Mouse (Mus musculus): ENCODE measurements around the gene Vmac. TPM values are rescaled to one million over a fixed set of nuclear protein-coding genes. Genes with fewer than 3 reads are reported as not detected.

Gene Vmac
- polyA plus RNA-seq, 1 experiment from 2014 or later = 13.1 TPM

DNA sequence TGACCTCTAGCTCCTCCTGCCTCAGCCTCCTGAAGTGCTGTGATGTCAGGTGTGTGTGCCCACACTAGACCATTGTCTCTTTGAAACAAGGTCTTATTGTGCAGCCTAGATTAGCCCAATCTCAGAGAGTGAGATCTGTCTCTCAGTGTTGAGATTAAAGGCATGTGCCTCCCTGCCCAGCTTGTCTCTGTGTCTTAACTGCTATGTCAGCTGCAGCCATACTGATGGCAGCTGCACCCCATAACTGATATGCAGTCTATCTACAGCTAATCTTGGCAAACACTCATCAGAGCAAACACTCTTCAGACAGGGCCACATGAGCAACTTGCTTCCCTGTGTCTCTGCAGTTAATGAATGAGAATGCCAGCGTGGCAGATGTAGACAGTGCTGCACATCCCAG is 11.3 kb downstream of the Vmac start:
- no peak overlapping the region for H3K27ac ChIP-seq (ENCODE audit: low read depth, low read length)
- H3K4me1 ChIP-seq (ENCODE audit: control insufficient read depth, insufficient read depth, low read length) = no peaks in the 10 kb centered on the region
- H3K36me3 ChIP-seq (ENCODE audit: control insufficient read depth, insufficient read depth, low read length) = peaks cover 69% of the 10 kb centered on the region
- H3K9ac ChIP-seq (ENCODE audit: low read length) = no peak overlapping the region
- no peak overlapping the region for H3K4me3 ChIP-seq (ENCODE audit: low read depth, low read length)
- no peak overlapping the region for H3K4me2 ChIP-seq
- no peaks in the 10 kb centered on the region for H3K27me3 ChIP-seq (ENCODE audit: control insufficient read depth, insufficient read depth, low read length)
- no peaks in the 10 kb centered on the region for H3K9me3 ChIP-seq (ENCODE audit: control insufficient read depth, low read length)
- 87% methylated on average over 1 of the region's 1 CpGs for WGBS
- ATAC-seq (ENCODE audit: low FRiP score) = no peak
- no peak for DNase-seq (ENCODE audit: low spot score, missing footprints)

DNA sequence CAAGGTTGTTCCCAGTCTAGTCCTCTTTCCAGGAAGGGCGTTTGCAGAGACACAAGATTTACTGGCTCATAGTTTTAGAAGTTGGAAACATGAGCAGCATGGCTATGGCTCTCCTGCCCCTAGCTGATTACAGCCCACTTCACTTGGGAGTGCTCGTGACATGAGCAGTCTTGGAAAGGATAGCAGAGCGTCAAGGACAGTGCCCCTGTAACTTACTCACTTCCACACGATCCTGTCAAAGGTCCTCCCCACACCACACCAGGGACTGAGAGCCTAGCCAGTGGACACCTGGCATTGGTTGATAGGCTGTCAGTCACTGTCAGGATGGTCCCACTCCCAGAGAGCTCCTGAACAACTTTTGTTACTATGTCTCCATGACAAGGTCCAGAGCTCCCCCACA is 14.8 kb downstream of the Vmac start:
- Histone ChIP-seq H3K9me3 (ENCODE audit: control insufficient read depth, low read length) (no peaks in the 10 kb centered on the region), H3K4me3 (ENCODE audit: low read depth, low read length) (no peak overlapping the region), H3K9ac (ENCODE audit: low read length) (no peak overlapping the region), H3K36me3 (ENCODE audit: control insufficient read depth, insufficient read depth, low read length) (peaks cover 60% of the 10 kb centered on the region), H3K27me3 (ENCODE audit: control insufficient read depth, insufficient read depth, low read length) (no peaks in the 10 kb centered on the region), H3K4me1 (ENCODE audit: control insufficient read depth, insufficient read depth, low read length) (no peaks in the 10 kb centered on the region), H3K27ac (ENCODE audit: low read depth, low read length) (no peak overlapping the region), H3K4me2 (no peak overlapping the region)
- ATAC-seq (ENCODE audit: low FRiP score) (no peak), DNase-seq (ENCODE audit: low spot score, missing footprints) (no peak)
- WGBS = 87% methylated on average over 4 of the region's 4 CpGs

DNA sequence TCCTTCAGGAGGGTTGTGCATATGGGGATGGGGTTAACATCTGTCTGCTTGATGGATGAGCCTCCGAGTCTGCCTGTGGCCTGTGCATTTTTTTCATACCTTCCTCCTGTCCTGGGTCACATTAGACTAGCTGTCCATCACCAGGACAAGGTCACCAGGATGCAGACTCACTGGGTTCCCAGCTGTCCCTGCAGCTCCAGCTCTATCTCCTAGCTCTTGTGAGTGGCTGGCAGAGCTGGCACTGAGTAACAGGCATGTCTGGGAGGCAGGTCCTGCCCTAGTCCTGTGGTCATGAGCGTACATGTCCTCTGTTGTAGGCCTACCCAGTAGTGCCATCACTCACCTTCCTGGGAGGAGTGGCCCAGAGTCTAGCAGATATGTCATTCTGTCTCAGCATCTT is 17.4 kb downstream of the Vmac start:
- no peak for ATAC-seq (ENCODE audit: low FRiP score)
- WGBS = 94% methylated on average over 2 of the region's 2 CpGs

DNA sequence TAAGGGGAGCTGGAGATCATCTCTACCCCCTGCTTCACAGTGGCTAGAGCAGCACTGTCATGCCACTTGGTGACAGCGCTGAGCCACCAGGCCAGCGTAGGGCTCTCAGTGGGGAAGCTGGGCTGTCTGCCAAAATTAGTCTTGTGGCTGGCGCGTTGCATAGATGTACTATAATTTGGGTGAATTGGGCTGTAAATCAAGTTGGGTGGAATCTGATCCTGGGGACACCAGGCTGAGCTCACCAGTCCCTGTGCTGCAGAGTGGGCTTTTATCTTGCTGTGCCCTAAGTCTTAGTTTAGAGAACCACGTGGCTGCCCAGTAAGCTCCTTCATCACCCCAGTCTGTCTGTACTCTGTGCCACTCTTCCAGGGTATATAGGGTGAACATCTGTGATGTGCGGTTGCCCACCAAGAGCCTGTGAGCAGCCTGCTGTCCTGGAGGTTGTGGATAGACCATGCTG is 23.9 kb downstream of the Vmac start:
- no peaks in the 10 kb centered on the region for H3K4me1 ChIP-seq (ENCODE audit: control insufficient read depth, insufficient read depth, low read length)
- H3K9me3 ChIP-seq (ENCODE audit: control insufficient read depth, low read length) = no peaks in the 10 kb centered on the region
- H3K36me3 ChIP-seq (ENCODE audit: control insufficient read depth, insufficient read depth, low read length) = peaks cover 23% of the 10 kb centered on the region; the same call in 1 of the 2 replicates
- no peak overlapping the region for H3K9ac ChIP-seq (ENCODE audit: low read length)
- H3K27ac ChIP-seq (ENCODE audit: low read depth, low read length) = no peak overlapping the region
- H3K4me3 ChIP-seq (ENCODE audit: low read depth, low read length) = no peak overlapping the region
- no peak for ATAC-seq (ENCODE audit: low FRiP score)
- DNase-seq (ENCODE audit: low spot score, missing footprints) = no peak
- H3K4me2 ChIP-seq = no peak overlapping the region
- no peaks in the 10 kb centered on the region for H3K27me3 ChIP-seq (ENCODE audit: control insufficient read depth, insufficient read depth, low read length)
- WGBS = 90% methylated on average over 6 of the region's 6 CpGs

More for the DNA sequence above, 17.4 kb downstream of the Vmac start:
- Histone ChIP-seq H3K4me2 (no peak overlapping the region), H3K36me3 (ENCODE audit: control insufficient read depth, insufficient read depth, low read length) (peaks cover 52% of the 10 kb centered on the region), H3K9me3 (ENCODE audit: control insufficient read depth, low read length) (no peaks in the 10 kb centered on the region), H3K9ac (ENCODE audit: low read length) (no peak overlapping the region), H3K27me3 (ENCODE audit: control insufficient read depth, insufficient read depth, low read length) (no peaks in the 10 kb centered on the region), H3K4me1 (ENCODE audit: control insufficient read depth, insufficient read depth, low read length) (no peaks in the 10 kb centered on the region), H3K4me3 (ENCODE audit: low read depth, low read length) (no peak overlapping the region), H3K27ac (ENCODE audit: low read depth, low read length) (no peak overlapping the region)
- no peak for DNase-seq (ENCODE audit: low spot score, missing footprints)

DNA sequence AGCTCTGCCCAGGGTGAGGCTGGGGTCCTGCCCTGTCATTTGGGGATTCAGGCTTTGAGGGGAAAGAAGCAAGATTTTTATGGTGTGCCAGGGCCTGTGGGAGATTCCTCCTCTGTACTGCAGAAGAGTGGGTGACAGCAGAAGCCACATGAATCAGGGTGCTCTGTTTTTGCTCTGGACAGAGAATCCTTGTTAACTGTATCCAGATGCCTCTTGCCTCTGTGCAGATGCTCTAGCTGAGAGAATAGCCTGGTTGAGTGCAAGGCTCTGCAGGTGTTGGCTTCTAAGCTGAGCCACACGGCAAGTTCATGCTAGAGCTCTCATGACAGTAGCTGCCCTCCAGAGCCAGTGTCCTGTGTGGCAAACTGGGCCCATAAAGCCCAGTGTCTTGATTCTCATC is 24.4 kb downstream of the Vmac start:
- Histone ChIP-seq H3K27me3 (ENCODE audit: control insufficient read depth, insufficient read depth, low read length) (no peaks in the 10 kb centered on the region), H3K9ac (ENCODE audit: low read length) (no peak overlapping the region), H3K27ac (ENCODE audit: low read depth, low read length) (no peak overlapping the region), H3K4me3 (ENCODE audit: low read depth, low read length) (no peak overlapping the region), H3K9me3 (ENCODE audit: control insufficient read depth, low read length) (no peaks in the 10 kb centered on the region), H3K4me2 (no peak overlapping the region), H3K4me1 (ENCODE audit: control insufficient read depth, insufficient read depth, low read length) (no peaks in the 10 kb centered on the region), H3K36me3 (ENCODE audit: control insufficient read depth, insufficient read depth, low read length) (peaks cover 22% of the 10 kb centered on the region; the same call in 1 of the 2 replicates)
- WGBS = 88% methylated on average over 1 of the region's 1 CpGs
- no peak for DNase-seq (ENCODE audit: low spot score, missing footprints)
- no peak for ATAC-seq (ENCODE audit: low FRiP score)

DNA sequence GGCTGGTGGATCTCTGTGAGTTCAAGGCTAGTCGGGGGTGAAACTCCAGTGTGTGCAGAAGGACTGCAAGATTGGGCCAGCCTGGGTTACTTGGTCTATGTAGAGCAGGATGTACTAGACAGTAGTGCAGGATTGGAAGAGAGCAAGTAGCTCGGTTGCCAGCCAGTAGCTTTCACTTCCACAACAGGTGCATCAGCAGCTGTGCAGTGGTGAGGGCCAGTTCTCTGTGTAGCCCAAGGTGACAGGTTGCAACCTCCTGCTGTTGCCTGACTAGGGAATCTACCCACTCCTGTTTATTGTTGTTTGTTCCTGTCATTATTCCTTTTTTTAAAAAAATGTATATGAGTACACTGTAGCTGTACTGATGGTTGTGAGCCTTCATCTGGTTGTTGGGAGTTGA is 29.1 kb downstream of the Vmac start:
- no peak overlapping the region for H3K27ac ChIP-seq (ENCODE audit: low read depth, low read length)
- H3K4me2 ChIP-seq = no peak overlapping the region
- DNase-seq (ENCODE audit: low spot score, missing footprints) = no peak
- H3K4me3 ChIP-seq (ENCODE audit: low read depth, low read length) = no peak overlapping the region
- no peaks in the 10 kb centered on the region for H3K27me3 ChIP-seq (ENCODE audit: control insufficient read depth, insufficient read depth, low read length)
- H3K36me3 ChIP-seq (ENCODE audit: control insufficient read depth, insufficient read depth, low read length) = peaks cover 13% of the 10 kb centered on the region
- H3K9me3 ChIP-seq (ENCODE audit: control insufficient read depth, low read length) = no peaks in the 10 kb centered on the region
- no peak overlapping the region for H3K9ac ChIP-seq (ENCODE audit: low read length)
- ATAC-seq (ENCODE audit: low FRiP score) = no peak
- no peaks in the 10 kb centered on the region for H3K4me1 ChIP-seq (ENCODE audit: control insufficient read depth, insufficient read depth, low read length)
- 88% methylated on average over 2 of the region's 2 CpGs for WGBS

DNA sequence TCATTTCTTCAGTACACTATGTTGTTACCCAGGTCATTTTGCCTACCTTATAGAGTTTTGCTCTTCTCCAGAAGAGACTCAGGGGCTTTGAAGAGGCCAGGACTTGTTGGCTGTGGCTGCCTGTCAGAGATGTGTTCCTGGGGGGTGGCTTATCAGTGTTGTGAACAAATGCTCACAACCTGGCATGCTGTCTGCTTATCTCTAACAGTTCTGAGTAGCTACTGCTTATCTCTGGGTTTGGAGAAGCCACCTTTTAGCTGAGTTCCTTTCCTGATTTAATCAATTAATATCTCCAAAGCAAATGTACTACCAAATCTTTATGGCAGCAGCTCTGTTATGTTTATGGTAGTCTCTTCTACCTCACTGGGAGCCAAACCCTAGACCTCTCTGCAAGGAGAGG is 29.8 kb downstream of the Vmac start:
- no peak overlapping the region for H3K9ac ChIP-seq (ENCODE audit: low read length)
- no peaks in the 10 kb centered on the region for H3K27me3 ChIP-seq (ENCODE audit: control insufficient read depth, insufficient read depth, low read length)
- no peak overlapping the region for H3K4me2 ChIP-seq
- no peak overlapping the region for H3K27ac ChIP-seq (ENCODE audit: low read depth, low read length)
- no peak for DNase-seq (ENCODE audit: low spot score, missing footprints)
- H3K4me3 ChIP-seq (ENCODE audit: low read depth, low read length) = no peak overlapping the region
- ATAC-seq (ENCODE audit: low FRiP score) = no peak
- H3K4me1 ChIP-seq (ENCODE audit: control insufficient read depth, insufficient read depth, low read length) = no peaks in the 10 kb centered on the region
- H3K9me3 ChIP-seq (ENCODE audit: control insufficient read depth, low read length) = no peaks in the 10 kb centered on the region
- peaks cover 13% of the 10 kb centered on the region for H3K36me3 ChIP-seq (ENCODE audit: control insufficient read depth, insufficient read depth, low read length)

DNA sequence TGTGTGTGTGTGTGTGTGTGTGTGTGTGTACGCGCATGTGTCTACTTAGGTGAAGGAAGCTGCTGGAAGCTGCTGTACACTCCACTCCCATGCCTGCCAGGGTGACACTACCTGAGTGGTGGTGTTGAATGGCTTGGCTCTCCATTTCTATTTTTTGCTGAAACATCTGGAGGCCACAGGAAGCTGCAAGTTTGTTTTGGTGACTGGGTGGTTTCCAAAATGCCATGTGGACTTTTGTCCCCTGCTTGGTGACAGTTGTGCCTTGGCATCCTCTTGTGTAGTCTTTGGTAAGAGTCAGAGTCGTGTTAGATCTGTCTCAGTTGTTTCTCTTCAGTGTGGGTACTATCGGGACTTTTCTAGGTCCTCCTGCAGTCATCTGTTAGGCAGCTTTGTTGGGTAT is 31.0 kb downstream of the Vmac start:
- WGBS = 88% methylated on average over 4 of the region's 4 CpGs
- peaks cover 13% of the 10 kb centered on the region for H3K36me3 ChIP-seq (ENCODE audit: control insufficient read depth, insufficient read depth, low read length)
- ATAC-seq (ENCODE audit: low FRiP score) (no peak), DNase-seq (ENCODE audit: low spot score, missing footprints) (no peak)
- no peak overlapping the region for H3K4me2 ChIP-seq
- H3K4me3 ChIP-seq (ENCODE audit: low read depth, low read length) = no peak overlapping the region
- H3K27ac ChIP-seq (ENCODE audit: low read depth, low read length) = no peak overlapping the region
- no peak overlapping the region for H3K9ac ChIP-seq (ENCODE audit: low read length)
- no peaks in the 10 kb centered on the region for H3K9me3 ChIP-seq (ENCODE audit: control insufficient read depth, low read length)
- no peaks in the 10 kb centered on the region for H3K4me1 ChIP-seq (ENCODE audit: control insufficient read depth, insufficient read depth, low read length)
- no peaks in the 10 kb centered on the region for H3K27me3 ChIP-seq (ENCODE audit: control insufficient read depth, insufficient read depth, low read length)

DNA sequence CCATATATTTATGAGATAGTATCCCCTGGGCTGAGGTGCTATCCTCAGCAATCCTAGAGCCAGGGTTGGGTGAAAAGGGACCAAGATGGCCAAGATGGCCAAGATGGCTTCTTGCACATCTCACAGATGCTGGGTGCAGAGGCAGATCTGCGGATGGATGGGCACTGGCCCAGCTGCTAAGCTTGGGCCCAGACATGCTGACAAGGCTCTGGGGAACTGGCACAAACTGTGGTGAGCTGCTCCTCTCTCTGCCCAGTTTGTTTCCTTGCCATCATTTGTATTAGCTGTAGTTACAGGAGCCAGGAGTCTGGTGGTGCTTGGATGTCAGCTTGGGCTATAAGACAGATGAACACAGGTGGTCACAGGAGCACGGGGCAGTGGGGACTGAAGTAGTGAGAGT is 33.2 kb downstream of the Vmac start:
- peaks cover 17% of the 10 kb centered on the region for H3K36me3 ChIP-seq (ENCODE audit: control insufficient read depth, insufficient read depth, low read length)
- H3K27me3 ChIP-seq (ENCODE audit: control insufficient read depth, insufficient read depth, low read length) = no peaks in the 10 kb centered on the region
- 86% methylated on average over 2 of the region's 2 CpGs for WGBS
- H3K9me3 ChIP-seq (ENCODE audit: control insufficient read depth, low read length) = no peaks in the 10 kb centered on the region
- H3K27ac ChIP-seq (ENCODE audit: low read depth, low read length) = no peak overlapping the region
- H3K4me1 ChIP-seq (ENCODE audit: control insufficient read depth, insufficient read depth, low read length) = no peaks in the 10 kb centered on the region
- no peak overlapping the region for H3K9ac ChIP-seq (ENCODE audit: low read length)
- H3K4me3 ChIP-seq (ENCODE audit: low read depth, low read length) = no peak overlapping the region
- H3K4me2 ChIP-seq = no peak overlapping the region
- no peak for ATAC-seq (ENCODE audit: low FRiP score)
- peak; percentile 51 for DNase-seq (ENCODE audit: low spot score, missing footprints)

Measured in midbrain, embryonic 11.5 days (tissue).